Mouse (Mus musculus): ENCODE data around the gene Il10ra.

The Il10ra gene

DNA sequence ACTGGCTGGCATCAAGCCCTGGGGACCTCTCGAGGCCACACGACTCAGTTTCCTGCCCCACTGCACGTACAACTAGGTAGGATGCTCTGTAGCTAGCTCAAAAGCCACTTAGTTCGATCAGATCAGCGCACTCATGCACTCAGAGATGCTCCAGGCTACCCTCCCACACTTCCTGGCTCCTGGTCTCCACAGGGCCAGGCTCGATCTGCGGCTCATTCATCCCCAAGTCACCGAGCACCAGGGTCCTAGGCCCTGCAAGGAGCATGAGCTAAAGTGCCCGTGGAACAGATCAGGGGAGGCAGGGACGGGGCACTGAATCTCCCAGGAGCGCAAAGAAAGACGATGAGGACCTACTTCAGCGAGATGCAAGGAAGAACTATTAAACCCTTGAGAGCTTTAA is 9.9 kb downstream of the Il10ra start:
- DNase-seq: no peak

- no peak for DNase-seq
Measured at GRCm38 (mm10) chr9:45255967-45256366, 13.0 kb downstream of the Il10ra start.

DNA sequence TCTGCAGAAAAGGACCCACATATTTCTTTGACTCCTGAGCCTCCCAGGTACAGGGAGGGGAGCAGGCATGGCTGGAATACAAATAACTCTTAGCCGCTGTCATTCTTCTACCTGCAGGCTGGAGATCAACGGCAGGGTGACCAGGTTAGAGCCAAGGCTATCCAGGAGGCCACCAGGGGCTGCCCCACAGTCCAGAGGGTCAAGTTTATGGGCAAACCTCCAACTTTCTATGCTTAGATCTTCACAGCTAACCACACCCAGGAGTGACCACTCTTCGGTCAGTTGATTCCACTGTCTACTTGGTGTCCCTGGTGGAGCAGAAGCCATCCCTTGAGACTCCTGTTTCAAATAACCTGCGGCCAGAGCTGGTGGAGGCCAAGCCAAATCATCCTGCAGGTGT is 13.5 kb downstream of the Il10ra start:
- peak; percentile 24 to 29 for DNase-seq

GRCm38 (mm10) chr9:45254605-45255004 is 14.3 kb downstream of the Il10ra start:
- no peak for DNase-seq

GRCm38 (mm10) chr9:45254021-45254420 is 14.9 kb downstream of the Il10ra start:
- DNase-seq: peak in 1 of 2 experiments; percentile 36

- no peak for DNase-seq
Measured at GRCm38 (mm10) chr9:45252395-45252794, 16.6 kb downstream of the Il10ra start.

DNA sequence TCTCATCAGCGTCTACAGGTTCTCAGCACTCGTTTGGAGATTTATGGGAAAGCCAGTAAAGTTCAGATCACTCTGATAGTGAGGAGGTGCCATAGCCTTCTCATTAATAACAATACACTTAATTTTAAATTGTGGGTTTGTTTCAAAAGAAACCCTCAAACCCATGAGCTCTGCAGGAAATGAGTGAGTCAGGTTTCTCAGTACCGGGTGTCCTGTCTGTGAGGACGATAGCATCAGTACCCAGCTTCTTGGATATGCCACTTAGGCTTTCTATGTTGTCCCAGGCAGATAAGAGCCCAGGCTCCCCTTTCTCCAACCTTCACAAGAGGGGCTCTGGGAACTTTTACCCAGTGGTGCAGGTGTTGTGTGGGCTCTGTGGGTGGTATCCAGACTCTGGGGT is 17.0 kb downstream of the Il10ra start:
- no peak for DNase-seq

GRCm38 (mm10) chr9:45251281-45251680 is 17.7 kb downstream of the Il10ra start:
- DNase-seq: no peak

DNA sequence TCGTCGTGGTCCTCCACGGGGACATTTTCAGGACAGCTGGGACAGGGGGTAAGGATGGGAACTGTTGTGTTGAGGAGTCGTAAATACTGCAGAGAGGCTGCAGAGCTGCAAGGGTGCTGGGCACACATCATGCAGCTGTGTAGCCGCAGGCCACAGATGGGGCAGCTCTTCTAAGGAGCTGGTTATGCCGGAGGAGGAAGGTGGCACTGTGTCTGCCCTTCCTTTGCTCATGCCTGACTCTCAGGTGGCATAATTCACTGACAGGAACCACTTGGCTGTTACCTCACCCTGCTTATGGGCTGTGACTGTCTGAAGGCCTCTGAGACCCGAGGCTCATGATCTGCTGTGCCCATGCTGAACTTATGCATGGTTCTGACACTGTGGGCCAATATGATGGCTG is 18.6 kb downstream of the Il10ra start:
- DNase-seq: no peak

GRCm38 (mm10) chr9:45247536-45247935 is 21.4 kb downstream of the Il10ra start:
- no peak for DNase-seq

GRCm38 (mm10) chr9:45246060-45246459 is 22.9 kb downstream of the Il10ra start:
- DNase-seq: no peak

- DNase-seq: no peak
Measured at GRCm38 (mm10) chr9:45245432-45245831, 23.5 kb downstream of the Il10ra start.

DNA sequence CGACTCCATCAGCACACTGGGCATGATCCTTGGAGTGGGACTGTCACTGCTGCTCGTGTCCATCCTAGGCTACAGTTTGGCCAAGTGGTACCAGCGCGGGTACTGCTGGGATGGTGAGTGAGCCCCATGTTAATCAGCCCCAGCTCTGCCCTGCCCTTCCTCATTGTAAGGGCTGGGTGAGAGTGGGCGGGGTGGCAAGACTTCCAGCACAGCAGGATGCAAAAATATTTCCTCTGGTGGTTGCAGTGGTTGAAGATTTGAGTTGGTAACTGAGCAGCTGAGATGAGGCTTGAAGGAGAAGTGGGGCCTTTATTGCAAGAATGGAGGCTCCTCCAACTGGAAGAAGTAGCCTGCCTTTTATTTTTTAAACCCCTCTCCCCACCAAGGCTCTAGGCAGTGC is 27.6 kb downstream of the Il10ra start:
- no peak for DNase-seq

DNA sequence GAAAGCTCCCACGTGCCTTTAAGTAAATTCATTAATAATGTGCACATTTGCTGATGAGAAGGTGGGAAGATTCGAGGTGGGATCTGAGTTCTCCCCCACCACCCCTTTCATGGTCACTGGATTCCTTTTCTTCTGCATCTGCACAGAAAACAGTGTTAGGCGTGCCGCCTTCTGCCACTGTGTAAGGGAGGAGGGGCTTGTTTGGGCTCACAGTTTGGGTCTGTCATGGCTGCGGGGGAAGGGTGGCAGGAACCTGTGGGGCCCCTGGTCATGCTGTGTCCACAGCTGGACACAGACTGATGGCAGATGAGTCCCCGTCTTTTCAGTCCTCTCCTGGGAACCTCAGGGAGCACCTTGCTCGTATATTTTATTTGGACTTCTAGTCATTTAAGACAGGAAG is 32.2 kb downstream of the Il10ra start:
- DNase-seq: no peak

- DNase-seq: no peak
Measured at GRCm38 (mm10) chr9:45235668-45236227, 33.2 kb downstream of the Il10ra start.

DNA sequence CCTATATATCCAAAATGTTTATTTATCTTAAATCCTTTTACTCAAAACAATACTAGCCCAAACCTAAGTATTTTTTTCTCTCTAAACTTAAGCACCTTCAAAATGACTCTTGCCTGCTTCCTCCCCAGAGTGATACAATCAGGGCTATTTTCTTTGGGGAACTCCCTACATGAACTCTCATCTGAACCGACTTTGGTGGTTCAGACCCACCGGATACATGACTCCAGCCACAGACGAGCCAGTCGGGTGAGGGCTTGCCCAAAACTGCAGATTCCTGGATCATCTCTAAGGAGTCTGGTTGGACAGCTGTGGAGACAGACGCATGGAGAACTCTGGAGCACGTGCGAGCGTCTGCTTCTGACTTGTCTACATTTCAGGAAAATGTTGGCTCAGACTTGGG is 39.6 kb downstream of the Il10ra start:
- no peak for DNase-seq

- DNase-seq: peak; percentile 85 to 93
Measured at GRCm38 (mm10) chr9:45221567-45221966, 47.4 kb downstream of the Il10ra start.

DNA sequence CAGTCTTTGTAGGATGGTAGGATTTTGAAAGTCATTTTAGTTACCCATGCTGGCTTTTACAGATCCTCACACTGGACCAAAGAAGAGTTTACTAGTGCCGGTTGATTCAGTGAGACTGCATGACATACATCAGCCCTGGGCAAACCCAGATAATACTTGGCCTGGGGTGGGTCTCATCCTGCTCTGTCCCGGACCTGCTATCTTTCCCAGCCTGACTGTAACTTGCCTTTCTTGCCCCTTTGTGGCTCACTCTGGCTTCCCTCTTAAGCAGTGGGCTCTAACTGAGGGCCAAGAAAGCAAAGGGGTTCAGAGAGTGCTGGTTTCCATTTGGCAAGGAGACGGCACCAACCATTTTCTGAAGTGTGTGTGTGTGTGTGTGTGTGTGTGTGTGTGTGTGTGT is 49.3 kb downstream of the Il10ra start:
- DNase-seq: no peak

GRCm38 (mm10) chr9:45215526-45216179 is 53.3 kb downstream of the Il10ra start:
- peak in 1 of 2 experiments; percentile 48 for DNase-seq

- DNase-seq: peak in 1 of 2 experiments; percentile 25
Measured at GRCm38 (mm10) chr9:45212001-45212400, 56.9 kb downstream of the Il10ra start.

DNA sequence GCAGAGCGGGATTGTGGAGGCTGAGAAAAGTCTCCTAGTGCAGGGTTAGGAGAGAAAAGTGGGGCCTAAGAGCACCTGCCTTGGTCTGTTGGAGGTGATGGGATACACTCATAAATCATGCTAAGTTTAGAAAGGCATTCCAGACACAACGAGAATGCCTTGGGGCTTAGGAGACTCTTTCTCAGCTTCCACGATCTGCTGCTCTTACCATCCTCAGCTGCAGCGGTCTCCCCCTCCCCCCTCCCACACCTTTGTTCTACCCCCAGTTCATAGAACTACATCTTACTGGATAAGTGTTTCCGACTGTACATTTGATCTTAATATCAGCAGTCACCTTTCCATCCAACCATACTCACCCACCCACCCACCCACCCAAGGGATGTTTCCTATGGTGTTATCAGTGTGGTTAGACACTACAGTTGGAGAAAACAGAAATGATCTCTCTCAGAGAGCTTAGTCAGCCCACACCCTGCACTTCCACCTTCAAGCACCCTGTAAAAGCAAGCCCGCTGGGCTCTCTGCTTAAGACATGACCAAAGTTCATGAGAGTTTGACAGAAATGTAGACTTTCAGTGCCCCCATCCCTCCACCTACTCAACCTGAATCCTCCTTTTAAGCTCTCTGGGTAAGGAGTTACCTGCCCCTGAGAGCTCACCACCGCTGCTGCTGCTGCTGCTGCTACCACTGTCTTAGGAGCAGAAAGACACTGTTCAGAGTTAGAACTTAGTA is 61.8 kb downstream of the Il10ra start:
- DNase-seq: no peak

DNA sequence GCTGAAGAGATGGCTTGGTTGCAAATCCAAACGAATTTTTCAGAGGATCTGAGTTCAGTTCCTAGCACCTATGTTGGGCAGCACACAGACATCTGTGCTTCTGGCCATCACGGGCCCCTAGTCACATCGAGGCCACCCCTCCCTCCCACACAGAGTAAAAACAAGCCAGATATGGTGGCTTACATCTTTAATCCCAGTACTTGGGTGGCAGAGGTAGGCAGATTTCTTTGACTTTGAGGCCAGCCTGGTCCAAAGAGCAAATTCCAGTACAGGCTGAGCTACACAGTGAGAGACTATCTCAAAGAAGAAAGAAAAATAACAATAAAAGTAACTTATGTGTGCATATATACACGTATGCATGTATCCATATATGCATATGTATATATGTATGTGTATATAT is 62.8 kb downstream of the Il10ra start:
- DNase-seq: peak; percentile 30 to 35

DNA sequence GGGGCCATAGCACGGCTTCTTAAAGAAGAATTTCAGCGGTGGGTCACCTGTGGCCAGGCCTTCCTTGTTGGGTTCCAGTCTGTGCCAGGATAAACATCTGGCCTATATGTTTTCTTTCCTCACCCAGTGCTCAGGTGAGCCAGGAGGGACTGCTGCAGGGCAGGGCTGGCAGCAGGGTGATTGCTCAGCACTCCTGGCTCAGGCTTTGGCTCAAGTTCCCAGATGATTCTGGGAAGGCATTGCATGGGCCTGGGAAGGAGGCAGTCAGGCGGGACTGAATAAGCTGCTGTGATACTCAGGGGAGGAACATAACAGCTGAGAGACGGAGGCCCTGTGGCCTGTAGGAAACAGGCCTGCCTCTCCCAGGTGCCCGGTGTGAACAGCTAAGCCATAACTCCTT is 63.8 kb downstream of the Il10ra start:
- DNase-seq: peak; percentile 76 to 78
